Mouse (Mus musculus): ENCODE data around the gene Leng1. TPM values are rescaled to one million over a fixed set of nuclear protein-coding genes. Genes with fewer than 3 reads are reported as not detected.

The Leng1 gene
- polyA plus RNA-seq, 1 experiment from 2014 or later = 16.5 TPM

GRCm38 (mm10) chr7:3658578-3658977 lies 7.1 kb downstream of the Leng1 start:
- WGBS = 97% methylated on average over 13 of the region's 14 CpGs
- no peak overlapping the region for H3K9ac ChIP-seq (replicated peaks; ENCODE audit: low read length)
- no peak overlapping the region for H3K27ac ChIP-seq (replicated peaks; ENCODE audit: low read depth, low read length)
- peaks cover 33% of the 10 kb centered on the region for H3K36me3 ChIP-seq (replicated peaks; ENCODE audit: control insufficient read depth, insufficient read depth, low read depth, low read length)
- DNase-seq (ENCODE audit: low spot score) (no peak), ATAC-seq (replicated peaks; ENCODE audit: insufficient number of reproducible peaks, low FRiP score, low TSS enrichment, low read depth) (0 out of 2 replicates have a peak, but pooled peaks have one; percentile 14)
- no peaks in the 10 kb centered on the region for H3K9me3 ChIP-seq (replicated peaks; ENCODE audit: control insufficient read depth, low read length)
- H3K4me3 ChIP-seq (ENCODE audit: low read depth, low read length) = no peak overlapping the region
- H3K4me2 ChIP-seq (ENCODE audit: low read depth, low read length) = no peak overlapping the region
- no peaks in the 10 kb centered on the region for H3K4me1 ChIP-seq (ENCODE audit: control insufficient read depth, insufficient read depth, low read length)
- H3K27me3 ChIP-seq (ENCODE audit: control insufficient read depth, insufficient read depth, low read length) = no peaks in the 10 kb centered on the region

- H3K4me3 ChIP-seq (ENCODE audit: low read depth, low read length) = no peak overlapping the region
- H3K4me2 ChIP-seq (ENCODE audit: low read depth, low read length) = no peak overlapping the region
- H3K36me3 ChIP-seq (replicated peaks; ENCODE audit: control insufficient read depth, insufficient read depth, low read depth, low read length) = peaks cover 36% of the 10 kb centered on the region
- DNase-seq (ENCODE audit: low spot score) (no peak), ATAC-seq (replicated peaks; ENCODE audit: insufficient number of reproducible peaks, low FRiP score, low TSS enrichment, low read depth) (no peak)
- no peak overlapping the region for H3K27ac ChIP-seq (replicated peaks; ENCODE audit: low read depth, low read length)
- WGBS = 89% methylated on average over 4 of the region's 4 CpGs
- no peak overlapping the region for H3K9ac ChIP-seq (replicated peaks; ENCODE audit: low read length)
- no peaks in the 10 kb centered on the region for H3K9me3 ChIP-seq (replicated peaks; ENCODE audit: control insufficient read depth, low read length)
- no peaks in the 10 kb centered on the region for H3K4me1 ChIP-seq (ENCODE audit: control insufficient read depth, insufficient read depth, low read length)
- no peaks in the 10 kb centered on the region for H3K27me3 ChIP-seq (ENCODE audit: control insufficient read depth, insufficient read depth, low read length)
These were observed 8.7 kb downstream of the Leng1 start for GRCm38 (mm10) chr7:3656966-3657365.

- peak overlapping the region; percentile 86 for H3K4me2 ChIP-seq (ENCODE audit: low read depth, low read length)
- H3K4me1 ChIP-seq (ENCODE audit: control insufficient read depth, insufficient read depth, low read length) = peaks cover 6% of the 10 kb centered on the region; the same call in 1 of the 2 replicates
- H3K9me3 ChIP-seq (replicated peaks; ENCODE audit: control insufficient read depth, low read length) = no peaks in the 10 kb centered on the region
- no peak for ATAC-seq (replicated peaks; ENCODE audit: insufficient number of reproducible peaks, low FRiP score, low TSS enrichment, low read depth)
- peak overlapping the region; percentile 99 for H3K9ac ChIP-seq (replicated peaks; ENCODE audit: low read length)
- H3K27ac ChIP-seq (replicated peaks; ENCODE audit: low read depth, low read length) = no peak overlapping the region
- H3K27me3 ChIP-seq (ENCODE audit: control insufficient read depth, insufficient read depth, low read length) = no peaks in the 10 kb centered on the region
- no peaks in the 10 kb centered on the region; the same call in 1 of the 2 replicates for H3K36me3 ChIP-seq (replicated peaks; ENCODE audit: control insufficient read depth, insufficient read depth, low read depth, low read length)
- WGBS = 65% methylated on average over 4 of the region's 4 CpGs
- no peak for DNase-seq (ENCODE audit: low spot score)
- H3K4me3 ChIP-seq (ENCODE audit: low read depth, low read length) = peak overlapping the region; percentile 98
These were observed 19.0 kb downstream of the Leng1 start for GRCm38 (mm10) chr7:3646641-3647040.

GRCm38 (mm10) chr7:3646188-3646587 lies 19.5 kb downstream of the Leng1 start:
- no peaks in the 10 kb centered on the region; the same call in none of the 2 replicates for H3K36me3 ChIP-seq (replicated peaks; ENCODE audit: control insufficient read depth, insufficient read depth, low read depth, low read length)
- no peaks in the 10 kb centered on the region for H3K9me3 ChIP-seq (replicated peaks; ENCODE audit: control insufficient read depth, low read length)
- 18% methylated on average over 9 of the region's 9 CpGs for WGBS
- no peak for DNase-seq (ENCODE audit: low spot score)
- H3K4me2 ChIP-seq (ENCODE audit: low read depth, low read length) = peak overlapping the region; percentile 86
- peak overlapping the region; percentile 99 for H3K9ac ChIP-seq (replicated peaks; ENCODE audit: low read length)
- no peak overlapping the region for H3K27ac ChIP-seq (replicated peaks; ENCODE audit: low read depth, low read length)
- peak overlapping the region; percentile 98 for H3K4me3 ChIP-seq (ENCODE audit: low read depth, low read length)
- peaks cover 6% of the 10 kb centered on the region; the same call in 1 of the 2 replicates for H3K4me1 ChIP-seq (ENCODE audit: control insufficient read depth, insufficient read depth, low read length)
- ATAC-seq (replicated peaks; ENCODE audit: insufficient number of reproducible peaks, low FRiP score, low TSS enrichment, low read depth) = no peak
- no peaks in the 10 kb centered on the region for H3K27me3 ChIP-seq (ENCODE audit: control insufficient read depth, insufficient read depth, low read length)

- peak; percentile 25 for DNase-seq (ENCODE audit: low spot score)
These were observed 20.1 kb downstream of the Leng1 start for GRCm38 (mm10) chr7:3645488-3646025.

GRCm38 (mm10) chr7:3644672-3645487 lies 20.8 kb downstream of the Leng1 start, which contains the start of gene Cnot3:
TSS of gene Cnot3 (plus strand) at chr7:3645268.
- H3K9ac ChIP-seq (replicated peaks; ENCODE audit: low read length) = peak within 1 kb of the TSS; percentile 99
- H3K9me3 ChIP-seq (replicated peaks; ENCODE audit: control insufficient read depth, low read length) = no peaks in the 10 kb centered on the region
- peaks cover 6% of the 10 kb centered on the region; the same call in 1 of the 2 replicates for H3K4me1 ChIP-seq (ENCODE audit: control insufficient read depth, insufficient read depth, low read length)
- peak within 1 kb of the TSS; percentile 98 for H3K27ac ChIP-seq (replicated peaks; ENCODE audit: low read depth, low read length)
- ATAC-seq (replicated peaks; ENCODE audit: insufficient number of reproducible peaks, low FRiP score, low TSS enrichment, low read depth) (peak; percentile 99), DNase-seq (ENCODE audit: low spot score) (peak; percentile 98)
- H3K4me2 ChIP-seq (ENCODE audit: low read depth, low read length) = peak within 1 kb of the TSS; percentile 86
- WGBS = under 1% methylated on average over 54 of the region's 58 CpGs
- H3K27me3 ChIP-seq (ENCODE audit: control insufficient read depth, insufficient read depth, low read length) = no peaks in the 10 kb centered on the region
- H3K36me3 ChIP-seq (replicated peaks; ENCODE audit: control insufficient read depth, insufficient read depth, low read depth, low read length) = no peaks in the 10 kb centered on the region; the same call in none of the 2 replicates
- peak within 1 kb of the TSS; percentile 98 for H3K4me3 ChIP-seq (ENCODE audit: low read depth, low read length)

More at GRCm38 (mm10) chr7:3645488-3646025, 20.1 kb downstream of the Leng1 start:
- ATAC-seq (replicated peaks; ENCODE audit: insufficient number of reproducible peaks, low FRiP score, low TSS enrichment, low read depth) = no peak; the same call in 1 of the 2 replicates
- Histone ChIP-seq H3K4me3 (ENCODE audit: low read depth, low read length) (peak overlapping the region; percentile 98), H3K4me2 (ENCODE audit: low read depth, low read length) (peak overlapping the region; percentile 86), H3K9ac (replicated peaks; ENCODE audit: low read length) (peak overlapping the region; percentile 99), H3K36me3 (replicated peaks; ENCODE audit: control insufficient read depth, insufficient read depth, low read depth, low read length) (no peaks in the 10 kb centered on the region; the same call in none of the 2 replicates), H3K9me3 (replicated peaks; ENCODE audit: control insufficient read depth, low read length) (no peaks in the 10 kb centered on the region), H3K4me1 (ENCODE audit: control insufficient read depth, insufficient read depth, low read length) (peaks cover 6% of the 10 kb centered on the region; the same call in 1 of the 2 replicates), H3K27ac (replicated peaks; ENCODE audit: low read depth, low read length) (peak overlapping the region; percentile 98), H3K27me3 (ENCODE audit: control insufficient read depth, insufficient read depth, low read length) (no peaks in the 10 kb centered on the region)
- WGBS = 0% methylated on average over 51 of the region's 58 CpGs

GRCm38 (mm10) chr7:3644348-3644671 lies 21.3 kb downstream of the Leng1 start:
- H3K27ac ChIP-seq (replicated peaks; ENCODE audit: low read depth, low read length) = no peak overlapping the region
- peak overlapping the region; percentile 37 for H3K9ac ChIP-seq (replicated peaks; ENCODE audit: low read length)
- peak; percentile 24 for DNase-seq (ENCODE audit: low spot score)
- peak overlapping the region; percentile 98 for H3K4me3 ChIP-seq (ENCODE audit: low read depth, low read length)
- peaks cover 6% of the 10 kb centered on the region; the same call in 1 of the 2 replicates for H3K4me1 ChIP-seq (ENCODE audit: control insufficient read depth, insufficient read depth, low read length)
- ATAC-seq (replicated peaks; ENCODE audit: insufficient number of reproducible peaks, low FRiP score, low TSS enrichment, low read depth) = no peak
- no peaks in the 10 kb centered on the region for H3K9me3 ChIP-seq (replicated peaks; ENCODE audit: control insufficient read depth, low read length)
- under 1% methylated on average over 11 of the region's 11 CpGs for whole genome bisulfite sequencing
- H3K4me2 ChIP-seq (ENCODE audit: low read depth, low read length) = peak overlapping the region; percentile 54
- no peaks in the 10 kb centered on the region for H3K27me3 ChIP-seq (ENCODE audit: control insufficient read depth, insufficient read depth, low read length)
- H3K36me3 ChIP-seq (replicated peaks; ENCODE audit: control insufficient read depth, insufficient read depth, low read depth, low read length) = peaks cover 3% of the 10 kb centered on the region

- peak overlapping the region; percentile 54 for H3K4me2 ChIP-seq (ENCODE audit: low read depth, low read length)
- ATAC-seq (replicated peaks; ENCODE audit: insufficient number of reproducible peaks, low FRiP score, low TSS enrichment, low read depth) (no peak), DNase-seq (ENCODE audit: low spot score) (no peak)
- no peaks in the 10 kb centered on the region for H3K9me3 ChIP-seq (replicated peaks; ENCODE audit: control insufficient read depth, low read length)
- peak overlapping the region; percentile 98 for H3K4me3 ChIP-seq (ENCODE audit: low read depth, low read length)
- peaks cover 3% of the 10 kb centered on the region for H3K36me3 ChIP-seq (replicated peaks; ENCODE audit: control insufficient read depth, insufficient read depth, low read depth, low read length)
- H3K27me3 ChIP-seq (ENCODE audit: control insufficient read depth, insufficient read depth, low read length) = no peaks in the 10 kb centered on the region
- no peak overlapping the region for H3K27ac ChIP-seq (replicated peaks; ENCODE audit: low read depth, low read length)
- no peak overlapping the region; the same call in 1 of the 2 replicates for H3K9ac ChIP-seq (replicated peaks; ENCODE audit: low read length)
- 25% methylated on average over 9 of the region's 9 CpGs for WGBS
- peaks cover 6% of the 10 kb centered on the region; the same call in 1 of the 2 replicates for H3K4me1 ChIP-seq (ENCODE audit: control insufficient read depth, insufficient read depth, low read length)
These were observed 21.8 kb downstream of the Leng1 start for GRCm38 (mm10) chr7:3643843-3644242.
